Mouse (Mus musculus) embryonic facial prominence, embryonic 14.5 days (tissue): ENCODE measurements at regions not wholly inside any gene's neighbourhood (a gene's known extent, or its start where the extent isn't known, plus 50 kb on each side); places are given as distances from the start of the nearest gene placed in this dataset.
A peak's percentile ranks its signal among the peaks of the same experiment; 100 is the strongest.

Experiments used
- ATAC-seq: fragments of 200-750 bp; cut with Nextera tagmentation; 2 replicates; pipeline ENCODE4 v1.8.0; 2017; ENCODE audit warnings: low read depth, moderate number of reproducible peaks, moderate TSS enrichment
- DNase-seq: peaks from one replicate; pipeline ENCODE4 v3.0.0-alpha.2; 2015; ENCODE audit warnings: low spot score
- H3K27ac ChIP-seq: fragments of 300-500 bp; sonication (generic); replicated peaks from 2 replicates; pipeline ENCODE4 v1.5.1; 2014; ENCODE audit warnings: low read depth, mild to moderate bottlenecking, low read length, moderate library complexity
- H3K27me3 ChIP-seq: fragments of 300-500 bp; sonication (generic); replicated peaks from 2 replicates; pipeline ENCODE4 v1.6.1; 2014; ENCODE audit warnings: low read length; ENCODE audit not compliant: control insufficient read depth, insufficient read depth
- H3K36me3 ChIP-seq: fragments of 300-500 bp; sonication (generic); 2 replicates; pipeline ENCODE4 v1.6.1; 2014; ENCODE audit warnings: low read length, mixed read lengths; ENCODE audit not compliant: control insufficient read depth, insufficient read depth
- H3K4me1 ChIP-seq: fragments of 300-500 bp; sonication (generic); 2 replicates; pipeline ENCODE4 v1.6.1; 2014; ENCODE audit warnings: antibody characterized with exemption, low read length; ENCODE audit not compliant: control insufficient read depth, insufficient read depth
- H3K4me2 ChIP-seq: fragments of 300-500 bp; sonication (generic); 2 replicates; pipeline ENCODE4 v1.6.1; 2014; ENCODE audit warnings: low read depth, mild to moderate bottlenecking, low read length, moderate library complexity, mixed read lengths
- H3K4me3 ChIP-seq: fragments of 300-500 bp; sonication (generic); 2 replicates; pipeline ENCODE4 v1.5.1; 2014; ENCODE audit warnings: low read depth, mild to moderate bottlenecking, low read length
- H3K9ac ChIP-seq: fragments of 300-500 bp; sonication (generic); 2 replicates; pipeline ENCODE4 v1.6.1; 2014; ENCODE audit warnings: low read depth, mild to moderate bottlenecking, low read length, moderate library complexity, mixed read lengths
- H3K9me3 ChIP-seq: fragments of 300-500 bp; sonication (generic); 2 replicates; pipeline ENCODE4 v1.6.1; 2016; ENCODE audit warnings: low read length; ENCODE audit not compliant: control insufficient read depth
- WGBS: fragments of 180-500 bp; shearing (Covaris S2); extraction: QIAGEN DNeasy Blood & Tissue Kit; methylation state at CpG from one replicate; pipeline ENCODE4 v1.1.7; 2014; 5-methylcytosine and 5-hydroxymethylcytosine counted together

GRCm38 (mm10) chr14:24798066-24798465 is 311.1 kb downstream of the Rps24 start:
- Histone ChIP-seq H3K27ac (no peak overlapping the region), H3K9me3 (no peaks in the 10 kb centered on the region), H3K4me3 (no peak overlapping the region), H3K9ac (no peak overlapping the region), H3K27me3 (no peaks in the 10 kb centered on the region), H3K36me3 (no peaks in the 10 kb centered on the region), H3K4me2 (no peak overlapping the region), H3K4me1 (peaks cover 14% of the 10 kb centered on the region)
- ATAC-seq (no peak), DNase-seq (no peak)
- WGBS = 75% methylated on average over 4 of the region's 4 CpGs

GRCm38 (mm10) chr14:24803001-24803655 is 316.2 kb downstream of the Rps24 start:
- no peaks in the 10 kb centered on the region for H3K27me3 ChIP-seq
- DNase-seq (no peak), ATAC-seq (no peak)
- H3K4me2 ChIP-seq = no peak overlapping the region
- H3K27ac ChIP-seq = no peak overlapping the region
- H3K9me3 ChIP-seq = no peaks in the 10 kb centered on the region
- H3K9ac ChIP-seq = no peak overlapping the region
- 89% methylated on average over 5 of the region's 5 CpGs for WGBS
- H3K4me1 ChIP-seq = no peaks in the 10 kb centered on the region
- no peaks in the 10 kb centered on the region for H3K36me3 ChIP-seq
- H3K4me3 ChIP-seq = no peak overlapping the region

GRCm38 (mm10) chr14:24807061-24807460 is 320.1 kb downstream of the Rps24 start:
- 22% methylated on average over 7 of the region's 7 CpGs for WGBS
- ATAC-seq (no peak), DNase-seq (no peak)
- no peaks in the 10 kb centered on the region for H3K27me3 ChIP-seq
- no peaks in the 10 kb centered on the region for H3K36me3 ChIP-seq
- H3K4me1 ChIP-seq = no peaks in the 10 kb centered on the region
- H3K4me3 ChIP-seq = no peak overlapping the region
- H3K9ac ChIP-seq = no peak overlapping the region
- H3K27ac ChIP-seq = no peak overlapping the region
- no peak overlapping the region for H3K4me2 ChIP-seq
- H3K9me3 ChIP-seq = no peaks in the 10 kb centered on the region

- Histone ChIP-seq H3K27ac (peak overlapping the region; percentile 59), H3K4me1 (peaks cover 48% of the 10 kb centered on the region)
- ATAC-seq = no peak
Measured at GRCm38 (mm10) chr14:24822876-24823567, 336.1 kb downstream of the Rps24 start.

GRCm38 (mm10) chr14:24824351-24824750 is 337.4 kb downstream of the Rps24 start:
- 79% methylated on average over 2 of the region's 2 CpGs for WGBS
- Histone ChIP-seq H3K4me3 (no peak overlapping the region), H3K9ac (no peak overlapping the region), H3K36me3 (no peaks in the 10 kb centered on the region), H3K4me2 (no peak overlapping the region), H3K9me3 (no peaks in the 10 kb centered on the region), H3K4me1 (peaks cover 58% of the 10 kb centered on the region), H3K27ac (no peak overlapping the region), H3K27me3 (no peaks in the 10 kb centered on the region)
- DNase-seq (no peak), ATAC-seq (no peak)

More at GRCm38 (mm10) chr14:24822876-24823567, 336.1 kb downstream of the Rps24 start:
- Histone ChIP-seq H3K4me3 (no peak overlapping the region), H3K9me3 (no peaks in the 10 kb centered on the region), H3K27me3 (no peaks in the 10 kb centered on the region), H3K9ac (no peak overlapping the region), H3K4me2 (peak overlapping the region; percentile 13; the same call in 1 of the 2 replicates), H3K36me3 (no peaks in the 10 kb centered on the region)
- 36% methylated on average over 13 of the region's 13 CpGs for WGBS
- DNase-seq = peak; percentile 61

- Histone ChIP-seq H3K4me3 (no peak overlapping the region), H3K27me3 (no peaks in the 10 kb centered on the region), H3K4me2 (no peak overlapping the region; the same call in 1 of the 2 replicates), H3K9me3 (no peaks in the 10 kb centered on the region), H3K27ac (peak overlapping the region; percentile 70), H3K9ac (no peak overlapping the region), H3K36me3 (no peaks in the 10 kb centered on the region), H3K4me1 (peaks cover 58% of the 10 kb centered on the region)
- ATAC-seq = no peak
- no peak for DNase-seq
- 51% methylated on average over 11 of the region's 11 CpGs for WGBS
Measured at GRCm38 (mm10) chr14:24825722-24826386, 338.9 kb downstream of the Rps24 start.

- Histone ChIP-seq H3K27me3 (no peaks in the 10 kb centered on the region), H3K27ac (peak overlapping the region; percentile 70), H3K4me2 (peak overlapping the region; percentile 0), H3K4me1 (peaks cover 58% of the 10 kb centered on the region), H3K9me3 (no peaks in the 10 kb centered on the region), H3K36me3 (no peaks in the 10 kb centered on the region), H3K4me3 (no peak overlapping the region), H3K9ac (no peak overlapping the region)
- WGBS = 15% methylated on average over 13 of the region's 13 CpGs
- peak; percentile 50 for ATAC-seq
- peak; percentile 93 for DNase-seq
Measured at GRCm38 (mm10) chr14:24826471-24827337, 339.8 kb downstream of the Rps24 start.

GRCm38 (mm10) chr14:24827381-24828031 is 340.6 kb downstream of the Rps24 start:
- Histone ChIP-seq H3K9me3 (no peaks in the 10 kb centered on the region), H3K27me3 (no peaks in the 10 kb centered on the region), H3K4me1 (peaks cover 56% of the 10 kb centered on the region), H3K36me3 (no peaks in the 10 kb centered on the region), H3K27ac (peak overlapping the region; percentile 70), H3K4me2 (no peak overlapping the region), H3K4me3 (no peak overlapping the region), H3K9ac (no peak overlapping the region)
- 17% methylated on average over 8 of the region's 8 CpGs for WGBS
- DNase-seq (peak; percentile 74), ATAC-seq (peak; percentile 24; the same call in 1 of the 2 replicates)
